Mouse (Mus musculus) liver, embryonic 11.5 days (tissue): ENCODE results near the gene Pitpnm2. TPM values are rescaled to one million over a fixed set of nuclear protein-coding genes. Genes with fewer than 3 reads are reported as not detected.

Source experiments
- ATAC-seq: fragments of 200-750 bp; cut with Nextera tagmentation; replicated peaks from 2 replicates; pipeline ENCODE4 v1.8.0; 2017; ENCODE audit warnings: moderate number of reproducible peaks, mild to moderate bottlenecking, moderate TSS enrichment, moderate library complexity; ENCODE audit not compliant: low FRiP score
- DNase-seq: peaks from one replicate; pipeline ENCODE4 v3.0.0-alpha.2; 2017; ENCODE audit warnings: low spot score
- H3K27ac ChIP-seq: fragments of 300-500 bp; sonication (generic); 2 replicates; pipeline ENCODE4 v1.5.1; 2014; ENCODE audit warnings: mild to moderate bottlenecking, low read depth, low read length, control low read depth
- H3K27me3 ChIP-seq: fragments of 300-500 bp; sonication (generic); replicated peaks from 2 replicates; pipeline ENCODE4 v1.6.1; 2014; ENCODE audit warnings: low read length, mixed read lengths; ENCODE audit not compliant: control insufficient read depth, insufficient read depth
- H3K36me3 ChIP-seq: fragments of 300-500 bp; sonication (generic); 2 replicates; pipeline ENCODE4 v1.6.1; 2014; ENCODE audit warnings: mild to moderate bottlenecking, low read length, moderate library complexity, mixed read lengths; ENCODE audit not compliant: control insufficient read depth, insufficient read depth
- H3K4me1 ChIP-seq: fragments of 300-500 bp; sonication (generic); replicated peaks from 2 replicates; pipeline ENCODE4 v1.6.1; 2014; ENCODE audit warnings: low read length, mixed read lengths; ENCODE audit not compliant: control insufficient read depth, insufficient read depth
- H3K4me2 ChIP-seq: fragments of 300-500 bp; sonication (generic); 2 replicates; pipeline ENCODE4 v1.6.1; 2014; ENCODE audit warnings: mild to moderate bottlenecking, control low read depth, moderate library complexity
- H3K4me3 ChIP-seq: fragments of 300-500 bp; sonication (generic); 2 replicates; pipeline ENCODE4 v1.5.1; 2014; ENCODE audit warnings: low read depth, low read length, control low read depth
- H3K9ac ChIP-seq: fragments of 300-500 bp; sonication (generic); 2 replicates; pipeline ENCODE4 v1.6.1; 2014; ENCODE audit warnings: low read depth, low read length, control low read depth
- H3K9me3 ChIP-seq: fragments of 300-500 bp; sonication (generic); 2 replicates; pipeline ENCODE4 v1.6.1; 2016; ENCODE audit warnings: low read length, inconsistent platforms, mixed read lengths; ENCODE audit not compliant: control insufficient read depth
- WGBS: fragments of 180-500 bp; shearing (Covaris S2); extraction: QIAGEN DNeasy Blood & Tissue Kit; methylation state at CpG from one replicate; pipeline ENCODE4 v1.1.7; 2014; 5-methylcytosine and 5-hydroxymethylcytosine counted together
- polyA plus RNA-seq: library from polyadenylated mRNA; unstranded; fragments of >200 nt; fragmentation: Nextera tagmentation; extraction: Ambion mirVana; gene quantifications from 2 replicates; pipeline ENCODE4 v1.2.1, GENCODE M21; 2014

Pitpnm2 gene
- polyA plus RNA-seq, 1 experiment from 2014 or later, result 5.9 TPM

DNA sequence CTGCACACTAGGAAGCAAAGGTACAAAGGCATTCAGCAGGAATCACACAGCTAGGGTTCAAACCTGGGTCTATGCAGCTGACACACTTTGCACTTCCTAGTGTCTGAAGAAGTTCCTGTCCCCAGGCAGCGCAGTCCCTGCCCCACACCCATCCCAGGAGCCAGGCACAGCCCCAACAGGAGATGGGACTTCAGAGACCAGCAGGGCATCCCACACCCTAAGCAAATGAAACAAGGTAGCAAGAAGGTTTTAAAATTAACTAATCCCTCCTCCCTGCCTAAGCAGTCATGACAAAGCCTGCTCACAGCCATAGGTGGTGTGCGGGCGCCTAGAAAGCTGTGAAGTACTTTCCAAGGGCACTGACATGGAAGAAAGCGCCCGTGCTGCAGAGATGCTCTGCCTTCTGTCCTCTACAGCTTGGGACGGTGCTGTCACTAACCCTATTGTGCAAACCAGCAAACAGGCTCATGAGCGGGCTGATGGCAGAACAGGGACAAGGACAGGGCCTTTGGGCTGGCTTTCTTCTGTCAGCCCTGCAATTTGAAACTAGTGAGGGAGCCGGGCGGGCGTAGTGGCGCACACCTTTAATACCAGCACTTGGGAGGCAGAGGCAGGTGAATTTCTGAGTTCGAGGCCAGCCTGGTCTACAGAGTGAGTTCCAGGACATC lies 68.9 kb downstream of the Pitpnm2 start:
- H3K4me2 ChIP-seq, result no peak overlapping the region
- H3K4me1 ChIP-seq, result peaks cover 37% of the 10 kb centered on the region
- 77% methylated on average over 12 of the region's 12 CpGs for WGBS
- no peak overlapping the region for H3K27ac ChIP-seq
- H3K9me3 ChIP-seq, result no peaks in the 10 kb centered on the region
- ATAC-seq (no peak), DNase-seq (no peak)
- H3K27me3 ChIP-seq, result no peaks in the 10 kb centered on the region
- H3K36me3 ChIP-seq, result no peaks in the 10 kb centered on the region
- H3K9ac ChIP-seq, result no peak overlapping the region
- H3K4me3 ChIP-seq, result no peak overlapping the region

DNA sequence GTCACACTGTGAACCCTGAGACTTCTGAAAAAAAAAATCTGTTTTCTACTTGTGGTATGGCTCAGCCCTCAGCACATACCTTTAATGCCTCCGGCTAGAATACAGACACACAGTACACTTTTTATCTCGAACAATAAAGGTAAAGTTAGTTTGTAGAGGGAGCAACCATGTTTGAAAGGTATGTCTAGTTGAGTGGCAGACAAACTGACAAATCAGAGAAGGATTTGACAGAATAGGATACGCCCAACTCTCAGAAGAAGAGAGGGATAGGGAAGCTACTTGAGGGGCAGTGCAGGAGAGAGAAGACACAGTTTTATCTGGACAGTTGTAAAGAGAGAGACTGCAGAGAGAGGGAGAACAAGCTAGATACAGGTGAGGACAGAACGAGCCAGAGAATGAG lies 70.1 kb downstream of the Pitpnm2 start:
- Histone ChIP-seq H3K27ac (no peak overlapping the region), H3K9ac (no peak overlapping the region), H3K4me1 (peaks cover 46% of the 10 kb centered on the region), H3K27me3 (no peaks in the 10 kb centered on the region), H3K4me3 (no peak overlapping the region), H3K4me2 (no peak overlapping the region), H3K36me3 (no peaks in the 10 kb centered on the region), H3K9me3 (no peaks in the 10 kb centered on the region)
- WGBS, result 81% methylated on average over 4 of the region's 4 CpGs
- no peak for DNase-seq
- no peak for ATAC-seq

DNA sequence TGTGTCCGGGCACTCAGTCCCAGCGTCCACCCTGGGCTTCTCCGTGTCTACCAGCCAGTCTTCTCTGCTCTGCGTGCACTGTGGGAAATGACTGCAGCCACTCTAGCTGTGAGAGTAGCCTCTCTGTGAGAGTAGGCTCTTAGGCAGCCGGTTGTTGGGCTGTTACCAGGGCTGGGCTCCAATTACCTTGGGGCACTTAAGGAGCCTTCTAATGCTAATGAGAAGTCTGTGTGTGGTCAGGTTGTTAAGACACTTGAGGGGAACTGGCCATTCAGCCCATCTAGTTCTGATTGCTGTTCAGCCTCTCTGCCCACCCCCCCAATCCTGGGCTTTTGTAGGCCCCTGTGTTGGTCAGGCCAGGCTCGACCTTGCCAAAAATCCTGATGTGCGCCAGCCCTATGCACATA lies 72.8 kb downstream of the Pitpnm2 start:
- no peaks in the 10 kb centered on the region for H3K9me3 ChIP-seq
- no peaks in the 10 kb centered on the region for H3K27me3 ChIP-seq
- H3K9ac ChIP-seq, result no peak overlapping the region
- DNase-seq (no peak), ATAC-seq (no peak)
- H3K4me2 ChIP-seq, result no peak overlapping the region
- no peaks in the 10 kb centered on the region for H3K36me3 ChIP-seq
- peaks cover 49% of the 10 kb centered on the region for H3K4me1 ChIP-seq
- 60% methylated on average over 7 of the region's 7 CpGs for WGBS
- no peak overlapping the region for H3K4me3 ChIP-seq
- H3K27ac ChIP-seq, result no peak overlapping the region

DNA sequence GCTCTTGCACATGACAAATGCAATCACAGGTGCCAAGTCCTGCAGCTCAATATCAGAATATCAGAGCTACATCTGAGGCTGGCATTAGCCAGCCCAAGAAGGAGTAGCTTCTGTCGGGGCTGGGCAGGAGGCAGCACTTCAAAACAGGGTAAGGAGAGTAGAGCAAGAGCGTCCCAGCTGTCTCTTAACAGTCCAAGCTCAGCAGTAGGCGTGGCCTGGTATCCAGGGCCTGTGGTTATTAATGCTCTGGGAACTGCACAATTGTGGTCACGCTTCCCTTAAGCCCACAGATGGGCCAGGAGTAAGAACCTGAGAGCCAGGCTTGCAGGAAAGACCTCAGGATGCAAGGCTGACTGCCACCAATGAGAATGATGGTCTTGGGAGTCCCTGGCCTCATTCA lies 74.4 kb downstream of the Pitpnm2 start:
- no peak overlapping the region for H3K4me3 ChIP-seq
- no peak overlapping the region for H3K9ac ChIP-seq
- ATAC-seq (no peak), DNase-seq (no peak)
- H3K4me2 ChIP-seq, result no peak overlapping the region
- no peaks in the 10 kb centered on the region for H3K27me3 ChIP-seq
- peaks cover 38% of the 10 kb centered on the region for H3K4me1 ChIP-seq
- H3K27ac ChIP-seq, result no peak overlapping the region
- H3K36me3 ChIP-seq, result no peaks in the 10 kb centered on the region
- no peaks in the 10 kb centered on the region for H3K9me3 ChIP-seq
- 56% methylated on average over 4 of the region's 4 CpGs for WGBS

DNA sequence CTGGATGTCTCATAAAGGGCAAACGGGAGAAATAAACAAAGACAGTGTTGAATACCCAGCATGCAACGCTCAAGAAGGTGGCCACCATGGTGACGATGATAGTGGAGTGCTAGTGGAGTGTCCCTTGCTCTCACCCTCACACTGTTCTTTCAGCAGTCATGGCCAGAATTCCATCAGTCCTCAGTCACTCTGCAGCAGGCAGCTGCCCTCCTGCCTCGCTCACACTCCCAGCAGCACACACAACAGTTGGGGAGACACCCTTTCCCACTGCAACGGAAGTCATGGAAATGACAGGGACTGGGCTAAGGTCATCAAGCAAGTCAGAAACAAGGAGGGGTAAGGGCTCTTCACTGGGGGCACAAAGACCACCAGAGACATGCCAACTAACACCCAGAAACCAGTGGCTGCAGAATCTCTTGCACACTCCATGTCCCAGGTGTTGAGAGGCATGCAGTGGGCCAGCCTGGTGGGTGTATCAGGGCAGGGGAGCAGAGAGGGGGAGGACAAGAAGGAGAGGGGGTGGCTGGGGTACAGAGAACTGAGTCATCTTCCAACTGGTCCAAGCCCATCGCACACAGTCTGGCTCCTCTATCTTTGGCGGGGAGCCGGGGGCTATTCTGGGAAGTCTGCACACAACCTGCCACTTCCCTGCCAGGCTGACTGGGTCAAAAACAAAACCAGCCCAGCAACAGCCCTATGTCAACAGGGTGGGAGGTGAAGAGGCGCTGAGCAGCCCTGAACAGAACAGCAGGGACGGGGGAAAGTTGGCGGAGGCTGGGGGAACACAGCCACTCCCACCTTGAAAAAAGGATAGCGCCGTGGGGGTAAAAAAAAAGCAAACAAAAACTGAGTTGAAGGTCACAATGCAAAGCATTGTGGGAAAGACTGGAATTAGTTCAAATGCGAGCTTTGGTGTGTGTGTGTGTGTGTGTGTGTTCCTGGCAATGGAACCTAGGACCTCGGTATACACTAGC lies 76.3 kb downstream of the Pitpnm2 start:
- DNase-seq, result no peak
- H3K27me3 ChIP-seq, result no peaks in the 10 kb centered on the region
- 76% methylated on average over 15 of the region's 15 CpGs for WGBS
- 0 out of 2 replicates have a peak overlapping the region, but pooled peaks have one; percentile 12 for H3K9ac ChIP-seq
- H3K27ac ChIP-seq, result peak overlapping the region; percentile 5
- no peak for ATAC-seq
- peaks cover 28% of the 10 kb centered on the region for H3K4me1 ChIP-seq
- no peaks in the 10 kb centered on the region for H3K9me3 ChIP-seq
- H3K4me2 ChIP-seq, result no peak overlapping the region
- H3K36me3 ChIP-seq, result no peaks in the 10 kb centered on the region
- H3K4me3 ChIP-seq, result no peak overlapping the region

DNA sequence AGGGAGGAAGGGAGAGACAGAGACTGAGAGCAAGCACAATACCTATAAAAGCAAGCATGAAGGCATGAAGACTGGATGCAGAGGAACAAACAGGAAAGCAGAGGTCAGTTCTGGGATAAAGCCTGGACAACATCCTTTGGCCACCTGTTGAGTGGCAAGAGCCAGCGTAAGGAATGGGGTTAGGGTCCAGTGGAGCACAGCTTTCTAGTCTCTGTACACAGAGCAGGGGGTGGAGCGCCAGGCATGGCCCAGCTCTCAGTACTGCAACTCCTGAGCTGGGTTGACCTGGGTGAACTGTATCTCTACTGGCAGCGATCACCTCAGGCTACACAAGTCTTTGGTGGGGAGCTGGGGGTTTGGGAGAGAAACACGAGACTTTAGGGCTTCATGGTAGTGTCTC lies 77.3 kb downstream of the Pitpnm2 start:
- DNase-seq (no peak), ATAC-seq (no peak)
- Histone ChIP-seq H3K4me1 (peaks cover 32% of the 10 kb centered on the region), H3K27ac (no peak overlapping the region), H3K4me3 (no peak overlapping the region), H3K4me2 (no peak overlapping the region), H3K36me3 (no peaks in the 10 kb centered on the region), H3K9me3 (no peaks in the 10 kb centered on the region), H3K9ac (no peak overlapping the region), H3K27me3 (no peaks in the 10 kb centered on the region)
- WGBS, result 74% methylated on average over 4 of the region's 4 CpGs

DNA sequence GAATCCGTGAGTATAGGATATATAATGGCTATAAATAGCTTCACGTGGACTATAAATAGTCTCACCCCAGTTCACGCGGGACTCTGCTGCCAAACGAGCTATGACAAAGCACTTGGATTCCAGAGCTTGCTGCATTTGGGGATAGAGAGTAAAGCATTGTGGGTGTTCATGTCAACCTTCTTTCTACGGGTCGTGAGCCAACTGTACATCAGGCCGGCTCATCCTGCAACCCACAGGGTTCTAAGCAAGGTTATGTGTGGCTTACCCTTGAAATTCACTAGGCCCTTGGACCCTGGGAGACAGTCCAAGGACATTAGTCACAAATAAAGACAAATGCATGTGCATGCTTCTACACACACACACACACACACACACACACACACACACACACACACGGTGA lies 77.8 kb downstream of the Pitpnm2 start:
- WGBS, result 65% methylated on average over 9 of the region's 9 CpGs
- DNase-seq, result no peak
- H3K9me3 ChIP-seq, result no peaks in the 10 kb centered on the region
- H3K4me2 ChIP-seq, result no peak overlapping the region
- no peak overlapping the region for H3K9ac ChIP-seq
- peaks cover 37% of the 10 kb centered on the region for H3K4me1 ChIP-seq
- no peak for ATAC-seq
- H3K27me3 ChIP-seq, result no peaks in the 10 kb centered on the region
- H3K36me3 ChIP-seq, result no peaks in the 10 kb centered on the region
- no peak overlapping the region for H3K27ac ChIP-seq
- H3K4me3 ChIP-seq, result no peak overlapping the region

DNA sequence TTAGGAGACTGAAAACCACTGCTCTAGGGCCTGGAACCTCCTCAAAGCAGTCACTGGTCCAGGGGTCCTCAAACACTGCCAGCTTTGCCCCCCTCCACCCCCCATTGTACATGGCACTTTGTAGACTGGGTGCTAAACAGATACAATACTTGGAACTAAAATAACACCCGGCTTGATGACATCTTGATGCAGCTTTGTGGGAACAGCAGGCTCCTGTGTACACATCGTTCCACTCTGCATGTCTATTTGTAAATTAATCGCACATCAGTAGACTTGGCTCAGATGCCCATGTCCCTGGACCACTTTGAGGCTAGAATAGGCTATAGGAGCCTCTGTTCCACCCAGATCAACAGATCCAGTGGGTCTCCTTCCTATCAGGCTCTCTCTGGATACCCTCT lies 80.3 kb downstream of the Pitpnm2 start:
- Histone ChIP-seq H3K9ac (no peak overlapping the region), H3K36me3 (no peaks in the 10 kb centered on the region), H3K4me1 (peaks cover 50% of the 10 kb centered on the region), H3K27me3 (no peaks in the 10 kb centered on the region; the same call in 1 of the 2 replicates), H3K4me2 (no peak overlapping the region), H3K9me3 (no peaks in the 10 kb centered on the region), H3K4me3 (no peak overlapping the region), H3K27ac (no peak overlapping the region)
- WGBS, result 88% methylated on average over 3 of the region's 3 CpGs
- DNase-seq (no peak), ATAC-seq (no peak)
